Mouse (Mus musculus): ENCODE results near the gene Mesp1.
A peak's percentile ranks its signal among the peaks of the same experiment; 100 is the strongest.

Gene Mesp1

GRCm38 (mm10) chr7:79793688-79794087 lies at the start of gene Mesp1:
TSS of gene Mesp1 (minus strand) at chr7:79793788.
- DNase-seq (ENCODE audit: low read depth, low spot score) = no peak

- DNase-seq (ENCODE audit: low read depth, low spot score) = no peak
Observed at GRCm38 (mm10) chr7:79842163-79842562, 48.6 kb upstream of the Mesp1 start.

DNA sequence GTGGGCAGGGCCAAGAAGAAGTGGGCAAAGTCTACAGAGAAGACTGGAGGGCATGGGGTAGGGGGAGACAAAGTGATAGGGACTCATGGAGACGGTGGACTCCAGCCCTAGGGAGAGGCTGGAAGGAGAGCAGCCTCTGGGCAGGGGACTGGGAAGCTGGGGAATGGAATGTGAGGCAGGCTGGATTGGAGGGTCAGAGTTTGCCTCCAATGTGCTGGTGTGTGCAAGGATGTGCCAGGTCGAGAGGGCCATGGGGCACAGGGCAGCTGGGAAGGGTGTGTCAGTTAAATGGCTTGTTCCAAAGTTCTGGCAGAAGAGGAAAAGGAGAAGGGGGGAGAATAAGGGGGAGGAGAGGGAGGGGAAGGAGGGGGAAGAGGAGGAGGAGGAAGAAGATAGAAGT lies 43.7 kb upstream of the Mesp1 start:
- DNase-seq (ENCODE audit: low read depth, low spot score) = no peak

DNA sequence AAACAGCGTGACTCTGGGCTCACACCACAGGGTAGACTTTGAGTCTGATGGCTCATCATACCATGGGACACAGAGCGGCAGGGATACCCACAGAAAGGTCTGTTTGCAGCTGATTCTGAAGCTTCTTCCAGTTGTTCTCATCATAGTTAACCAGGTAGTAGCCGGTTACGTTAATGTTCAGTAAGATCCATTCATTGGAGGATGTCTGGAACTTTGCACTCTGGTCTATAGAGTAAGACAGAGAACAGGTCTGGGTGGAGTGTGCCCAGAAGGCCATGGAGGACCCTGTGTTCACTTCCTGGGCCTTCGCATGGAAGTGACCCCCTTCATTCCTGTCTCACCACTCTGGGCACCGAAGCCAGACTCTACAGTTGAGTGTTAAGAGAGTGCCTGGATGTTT lies 41.6 kb upstream of the Mesp1 start:
- no peak for DNase-seq (ENCODE audit: low read depth, low spot score)

DNA sequence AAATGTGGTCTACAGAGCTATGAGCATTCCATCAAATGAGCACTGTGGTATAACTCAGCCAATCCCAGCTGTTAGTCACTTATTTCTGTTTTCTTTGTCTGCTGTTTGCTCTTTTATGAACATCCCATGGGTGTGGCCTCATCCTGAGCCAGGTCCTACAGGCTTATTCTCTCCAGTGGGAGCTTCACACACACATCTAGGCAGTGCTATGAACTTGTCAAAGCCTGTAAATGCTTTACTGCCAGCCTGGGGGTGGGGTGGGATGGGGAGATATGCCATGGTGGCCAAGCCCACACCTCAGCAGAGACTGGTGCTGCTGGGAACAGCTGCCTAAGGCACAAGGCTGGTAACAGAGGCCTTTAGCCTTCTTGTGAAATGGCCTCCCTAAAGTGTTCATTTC lies 39.4 kb upstream of the Mesp1 start:
- DNase-seq (ENCODE audit: low read depth, low spot score) = no peak

- DNase-seq (ENCODE audit: low read depth, low spot score) = no peak
Observed at GRCm38 (mm10) chr7:79831585-79831984, 38.0 kb upstream of the Mesp1 start.

GRCm38 (mm10) chr7:79831145-79831544 lies 37.6 kb upstream of the Mesp1 start:
- no peak for DNase-seq (ENCODE audit: low read depth, low spot score)

- no peak for DNase-seq (ENCODE audit: low read depth, low spot score)
Observed at GRCm38 (mm10) chr7:79828341-79828740, 34.8 kb upstream of the Mesp1 start.

DNA sequence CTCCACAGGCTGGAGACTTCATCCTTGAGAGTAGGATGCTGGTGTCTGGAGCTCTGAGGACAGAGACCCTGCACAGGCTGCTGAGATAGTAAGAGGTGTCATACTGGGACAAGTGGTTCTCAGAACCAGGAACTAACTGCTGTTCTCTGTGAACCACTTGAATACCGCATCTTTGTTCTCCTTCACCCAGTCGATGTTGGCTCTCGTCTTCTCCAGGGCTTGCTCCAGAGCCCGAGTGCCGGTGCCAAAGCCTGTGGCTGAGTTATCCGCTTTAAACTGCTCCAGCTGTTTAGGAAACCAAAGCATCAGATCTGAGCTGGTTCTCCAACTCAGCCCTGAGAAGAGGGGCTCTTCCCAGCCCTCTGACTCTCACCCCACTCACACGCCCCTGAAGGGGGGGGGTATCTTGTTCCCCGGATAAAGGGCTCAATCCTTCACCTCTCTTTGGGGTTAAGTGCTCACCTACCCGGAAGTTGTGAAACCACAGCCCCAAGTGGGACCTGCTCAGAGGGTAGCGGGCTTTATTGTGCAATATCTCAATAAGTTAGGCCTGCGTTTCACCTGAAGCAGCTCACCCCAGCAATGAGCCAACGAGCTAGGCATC lies 28.6 kb upstream of the Mesp1 start:
- no peak for DNase-seq (ENCODE audit: low read depth, low spot score)

DNA sequence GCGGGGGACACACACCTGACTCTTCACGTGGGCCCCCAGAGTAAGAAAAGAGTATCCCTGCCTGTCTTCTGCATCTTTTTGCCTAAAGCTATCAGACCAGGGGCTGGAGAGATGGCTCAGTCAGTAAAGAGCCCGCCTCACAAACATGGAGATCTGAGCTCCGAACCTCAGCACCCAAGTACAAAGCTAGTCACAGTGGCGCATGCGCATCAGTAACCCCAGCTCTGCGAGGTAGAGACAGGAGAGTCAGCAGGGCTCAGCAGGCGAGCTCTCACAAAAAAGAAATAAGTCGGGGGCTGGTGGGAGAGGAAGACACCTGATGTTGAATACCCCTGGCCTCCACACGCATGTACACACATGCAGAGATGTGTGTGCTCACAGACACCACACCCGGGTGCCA lies 26.4 kb upstream of the Mesp1 start:
- DNase-seq (ENCODE audit: low read depth, low spot score) = peak; percentile 77

GRCm38 (mm10) chr7:79819515-79819914 lies 25.9 kb upstream of the Mesp1 start:
- DNase-seq (ENCODE audit: low read depth, low spot score) = peak; percentile 23

DNA sequence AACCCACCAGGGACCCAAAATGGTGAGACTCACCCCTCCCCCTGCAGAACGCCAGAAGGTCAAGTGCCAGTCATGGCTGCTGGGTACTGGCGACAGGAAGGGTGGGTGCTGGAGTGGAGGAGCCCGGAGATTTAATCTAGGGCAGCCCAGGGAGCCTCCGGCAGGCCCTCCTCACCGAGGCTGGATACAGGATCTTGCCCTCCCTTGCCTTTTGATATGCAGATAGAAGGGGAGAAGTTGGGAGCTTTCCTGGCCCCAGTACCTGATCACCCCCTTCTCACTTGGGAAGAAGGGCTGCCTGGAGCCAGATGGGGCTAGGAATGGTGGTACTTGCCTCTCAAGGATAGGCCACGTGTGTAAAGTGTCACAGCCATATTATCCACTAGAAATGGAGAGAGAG lies 24.7 kb upstream of the Mesp1 start:
- DNase-seq (ENCODE audit: low read depth, low spot score) = peak; percentile 83

DNA sequence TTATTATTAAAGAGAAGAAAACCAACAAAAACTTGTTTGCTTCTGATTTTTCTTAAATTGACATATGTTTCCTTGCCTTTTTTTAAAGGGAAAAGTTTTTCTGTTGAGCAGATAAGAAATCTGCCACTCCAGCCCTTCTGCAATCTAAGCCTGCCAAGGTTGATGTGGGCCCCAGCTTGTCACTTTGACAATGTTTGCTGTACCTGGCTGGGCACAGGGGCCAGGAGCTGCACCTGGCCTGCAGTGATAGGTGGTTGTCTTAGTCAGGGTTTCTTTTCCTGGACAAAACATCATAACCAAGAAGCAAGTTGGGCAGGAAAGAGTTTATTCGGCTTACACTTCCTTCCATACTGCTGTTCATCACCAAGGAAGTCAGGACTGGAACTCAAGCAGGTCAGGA lies 19.8 kb upstream of the Mesp1 start:
- DNase-seq (ENCODE audit: low read depth, low spot score) = no peak

DNA sequence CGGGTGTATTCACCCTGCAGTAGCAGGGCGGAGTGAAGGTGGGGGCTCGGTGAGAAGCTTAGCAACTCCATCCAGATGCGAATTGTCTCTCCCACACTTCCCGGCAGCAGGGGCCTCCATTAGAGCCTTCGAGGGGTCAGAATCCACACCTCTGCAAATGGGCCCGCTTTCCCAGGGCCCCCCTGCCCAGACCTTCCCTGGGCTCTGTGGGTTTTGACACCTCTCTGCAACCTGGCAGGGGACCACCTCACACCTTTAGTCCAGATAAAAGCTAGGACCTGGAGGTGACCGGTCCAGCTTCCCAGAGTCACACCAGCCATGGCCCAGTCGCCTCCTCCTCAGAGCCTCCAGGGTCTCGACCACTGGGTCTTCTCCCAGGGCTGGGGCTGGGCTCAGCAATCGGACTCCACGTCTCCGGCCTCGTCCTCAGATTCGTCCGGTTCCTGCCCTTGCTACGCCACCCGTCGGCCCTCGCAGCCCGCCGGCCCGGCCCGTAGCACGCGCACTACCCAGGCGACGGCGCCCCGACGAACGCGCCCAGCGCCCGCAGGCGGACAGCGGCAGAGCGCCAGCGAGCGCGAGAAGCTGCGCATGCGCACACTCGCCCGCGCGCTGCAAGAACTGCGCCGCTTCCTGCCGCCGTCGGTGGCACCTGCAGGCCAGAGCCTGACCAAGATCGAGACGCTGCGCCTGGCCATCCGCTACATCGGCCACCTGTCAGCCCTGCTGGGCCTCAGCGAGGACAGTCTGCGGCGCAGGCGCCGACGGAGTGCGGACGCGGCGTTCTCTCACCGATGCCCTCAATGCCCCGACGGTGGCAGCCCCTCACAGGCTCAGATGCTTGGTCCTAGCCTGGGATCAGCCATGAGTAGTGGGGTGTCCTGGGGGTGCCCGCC lies 17.3 kb upstream of the Mesp1 start, which contains the start of gene Mesp2:
Gene Mesp2 (plus strand): TSS at position 117 of the 896 bp plus-strand sequence.
- peak; percentile 75 for DNase-seq (ENCODE audit: low read depth, low spot score)

DNA sequence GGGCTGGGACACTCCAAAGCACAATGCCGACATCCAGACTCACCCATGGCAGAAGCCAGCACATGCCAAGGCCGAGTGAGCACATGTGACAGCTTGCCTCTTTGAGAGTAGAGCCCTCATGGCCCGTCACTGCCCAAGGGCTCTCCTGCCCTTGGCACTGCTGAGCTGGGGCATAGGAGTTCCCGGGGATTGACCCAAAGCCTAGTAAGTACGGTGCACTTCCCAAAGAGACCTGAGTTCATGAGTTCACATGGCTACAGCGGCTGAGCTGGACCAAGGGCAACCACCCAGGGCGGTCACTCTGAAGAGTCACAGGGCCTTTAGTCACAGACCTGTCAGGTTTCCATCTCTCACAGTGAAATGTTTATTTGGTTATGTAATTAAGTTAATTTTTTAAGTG lies 15.0 kb upstream of the Mesp1 start:
- no peak for DNase-seq (ENCODE audit: low read depth, low spot score)

DNA sequence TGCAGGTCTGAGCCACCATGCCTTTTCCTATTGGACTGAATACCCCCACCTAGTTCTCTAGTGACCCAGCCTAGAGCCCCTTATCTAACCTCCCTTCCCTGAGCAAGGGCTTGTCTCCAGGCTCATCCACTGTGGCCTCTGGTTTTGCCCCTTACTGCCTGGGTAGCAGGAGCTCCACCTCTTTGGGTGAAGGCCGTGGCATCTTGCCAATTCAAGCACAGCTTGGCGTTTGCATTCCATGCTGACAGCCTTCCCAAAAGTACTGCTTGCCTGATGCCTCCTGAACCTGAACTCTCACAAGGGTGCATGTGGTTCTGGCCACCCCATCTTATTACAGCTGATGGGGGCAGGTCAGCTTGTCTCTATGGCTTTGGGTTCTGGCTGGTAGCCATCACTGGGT lies 10.3 kb upstream of the Mesp1 start:
- DNase-seq (ENCODE audit: low read depth, low spot score) = no peak

- DNase-seq (ENCODE audit: low read depth, low spot score) = no peak
Observed at GRCm38 (mm10) chr7:79802037-79802436, 8.4 kb upstream of the Mesp1 start.

DNA sequence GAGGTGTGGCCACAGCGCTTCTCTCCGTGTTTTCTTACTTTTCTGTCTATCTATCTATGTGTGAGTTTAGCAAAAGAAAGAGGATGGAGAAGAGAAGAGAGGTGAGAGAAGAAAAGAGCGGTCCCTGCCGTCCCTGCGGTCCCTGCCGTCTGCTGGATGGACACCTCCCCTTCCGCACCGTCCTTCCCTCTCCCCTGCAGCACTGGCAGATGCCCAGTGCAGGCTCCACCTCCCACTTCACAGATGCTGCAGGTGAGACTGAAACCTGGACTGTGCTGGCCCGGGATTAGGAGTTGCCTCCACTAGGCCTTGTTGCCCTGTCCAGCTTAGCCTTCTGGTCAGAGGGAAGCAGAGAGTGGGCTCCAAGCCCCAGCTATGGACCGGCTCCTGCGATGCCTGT lies 7.8 kb upstream of the Mesp1 start:
- no peak for DNase-seq (ENCODE audit: low read depth, low spot score)

GRCm38 (mm10) chr7:79800336-79800735 lies 6.7 kb upstream of the Mesp1 start:
- no peak for DNase-seq (ENCODE audit: low read depth, low spot score)

DNA sequence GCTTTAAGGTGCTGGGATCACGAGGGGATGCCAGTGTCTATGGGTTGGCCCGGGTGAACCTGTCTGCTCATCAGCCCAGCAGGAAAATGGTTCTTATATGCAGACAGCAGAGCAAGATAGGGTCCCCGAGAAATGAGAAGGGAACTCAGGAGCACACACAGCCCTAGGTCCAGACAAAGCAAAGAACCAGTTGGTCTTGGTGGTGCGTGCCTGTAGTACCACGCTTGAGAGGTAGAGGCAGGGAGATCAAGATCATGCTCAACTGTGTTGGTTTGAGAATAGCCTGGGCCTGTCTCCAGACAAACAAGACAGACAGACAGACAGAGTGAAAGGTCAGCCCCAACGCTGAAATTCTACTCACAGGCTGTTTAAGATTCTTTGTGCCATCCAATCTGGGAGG lies 5.9 kb upstream of the Mesp1 start:
- peak; percentile 63 for DNase-seq (ENCODE audit: low read depth, low spot score)

DNA sequence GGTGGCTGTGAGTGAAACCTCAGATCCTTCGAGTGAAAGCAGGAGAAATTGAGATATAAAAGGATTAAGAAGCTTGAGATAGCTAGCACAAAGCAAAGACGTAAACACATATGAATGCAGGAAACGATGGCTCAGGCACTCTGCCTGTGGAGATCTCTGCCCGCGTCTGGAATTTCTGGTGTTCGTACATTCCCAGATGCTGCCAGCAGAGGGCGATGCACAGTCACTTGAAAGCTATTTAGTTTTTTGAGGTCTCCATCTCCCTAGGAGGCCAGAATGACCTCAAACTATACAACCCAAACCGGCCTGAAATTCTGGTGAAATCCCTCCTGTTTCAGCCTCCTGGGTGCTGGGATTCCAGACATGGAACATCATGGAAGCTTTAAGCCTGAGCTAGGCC lies 5.5 kb upstream of the Mesp1 start:
- DNase-seq (ENCODE audit: low read depth, low spot score) = peak; percentile 76

DNA sequence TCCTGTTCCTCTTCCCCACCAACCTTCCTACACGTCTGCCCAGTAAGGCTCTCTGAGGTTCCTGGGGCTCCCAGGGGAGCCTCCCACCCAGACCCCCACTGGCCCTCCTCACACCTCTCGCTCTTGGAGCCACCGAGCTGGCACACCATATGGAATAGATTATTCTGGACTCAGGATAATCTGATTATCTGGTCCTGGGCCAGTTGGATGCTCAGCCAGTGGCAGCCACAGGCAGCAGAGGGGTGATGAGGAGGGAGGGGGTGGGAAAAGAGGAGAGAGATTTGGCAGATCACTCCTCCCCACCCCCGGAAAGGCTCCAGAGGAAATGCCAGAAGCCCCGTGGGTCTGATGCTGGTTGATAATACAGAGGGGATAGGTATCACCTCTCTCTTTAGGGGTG lies 5.0 kb upstream of the Mesp1 start:
- DNase-seq (ENCODE audit: low read depth, low spot score) = no peak

Data from R1 (cell line).